ENCODE assay signal across 27 mouse cellular contexts in the genomic region with DNA sequence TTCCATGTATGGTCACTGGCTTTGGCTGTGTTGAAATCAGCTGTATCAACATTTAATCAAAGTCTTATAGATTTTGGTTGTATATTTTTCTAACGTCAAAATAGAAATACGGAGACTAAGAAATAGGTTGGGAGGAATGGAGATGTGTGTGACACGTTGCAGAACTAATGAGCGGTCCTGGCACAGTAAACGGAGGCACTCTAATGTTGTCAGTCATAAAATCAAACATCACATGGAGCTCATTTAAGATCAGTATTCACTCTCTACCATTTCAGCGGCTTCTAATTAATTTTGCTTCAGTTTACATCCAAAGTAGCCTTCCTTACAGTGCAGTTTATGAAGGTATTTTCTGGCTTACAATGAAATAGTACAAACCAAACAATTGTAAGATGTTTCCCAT.
"Had no signal": no experiment of that assay in that cellular context is flagged by ENCODE, and none has a peak within 500 bp of the region (broad histone marks: within the 10 kb centered on the region; RNA-seq: fewer than 3 reads in every experiment).

No protein-coding gene starts in this region.

- H3K4me2 ChIP-seq: heart, embryonic 11.5 days; heart, embryonic 13.5 days; heart, embryonic 15.5 days; hindbrain, embryonic 13.5 days; hindbrain, embryonic 15.5 days; kidney, embryonic 15.5 days; limb, embryonic 13.5 days; limb, embryonic 15.5 days; liver, embryonic 12.5 days had no signal

- H3K9ac ChIP-seq: heart, embryonic 13.5 days; heart, embryonic 15.5 days; hindbrain, embryonic 13.5 days; hindbrain, embryonic 15.5 days; kidney, embryonic 15.5 days; limb, embryonic 13.5 days; limb, embryonic 15.5 days; liver, embryonic 12.5 days; liver, embryonic 14.5 days had no signal

- H3K36me3 ChIP-seq: heart, embryonic 13.5 days; heart, embryonic 15.5 days; hindbrain, embryonic 13.5 days; hindbrain, embryonic 15.5 days; kidney, embryonic 15.5 days; limb, embryonic 13.5 days; limb, embryonic 15.5 days; liver, embryonic 12.5 days had no signal

- ATAC-seq: hindbrain, postnatal 0 days; intestine, embryonic 16.5 days; liver, embryonic 12.5 days had no signal

- DNase-seq: gastrocnemius, postnatal 14 days; gastrocnemius, postnatal 36 days; heart, adult 11 months; heart, adult 2 months; heart, postnatal 14 days; heart, postnatal 36 days; kidney, adult 11 months; kidney, adult 2 months; kidney, adult 9 months; kidney, postnatal 14 days; kidney, postnatal 36 days; layer of hippocampus, adult 9-11 months; layer of hippocampus, postnatal 36 days; left cerebral cortex, postnatal 4 days had no signal

- H3K9me3 ChIP-seq: heart, embryonic 13.5 days; heart, embryonic 15.5 days; hindbrain, embryonic 13.5 days; hindbrain, embryonic 15.5 days; kidney, embryonic 15.5 days; limb, embryonic 13.5 days; limb, embryonic 15.5 days; liver, embryonic 12.5 days had no signal

- H3K4me1 ChIP-seq: heart, embryonic 13.5 days; heart, embryonic 15.5 days; hindbrain, embryonic 13.5 days; hindbrain, embryonic 15.5 days; kidney, embryonic 15.5 days; limb, embryonic 13.5 days; limb, embryonic 15.5 days; liver, embryonic 12.5 days had no signal

- H3K27me3 ChIP-seq: heart, embryonic 13.5 days; heart, embryonic 15.5 days; hindbrain, embryonic 13.5 days; hindbrain, embryonic 15.5 days; kidney, embryonic 15.5 days; limb, embryonic 13.5 days; limb, embryonic 15.5 days; liver, embryonic 12.5 days had no signal

- H3K27ac ChIP-seq: heart, adult 2 months; heart, embryonic 13.5 days; heart, embryonic 15.5 days; hindbrain, embryonic 13.5 days; hindbrain, embryonic 15.5 days; hindbrain, postnatal 0 days; kidney, embryonic 15.5 days; kidney, postnatal 0 days; limb, embryonic 13.5 days; limb, embryonic 15.5 days; liver, embryonic 12.5 days; liver, embryonic 14.5 days had no signal

- H3K4me3 ChIP-seq: heart, adult 2 months; heart, embryonic 13.5 days; heart, embryonic 15.5 days; hindbrain, embryonic 13.5 days; hindbrain, embryonic 15.5 days; kidney, embryonic 15.5 days; limb, embryonic 13.5 days; limb, embryonic 15.5 days; liver, embryonic 12.5 days had no signal
